Comparison of ENCODE assay signal across 15 mouse cellular contexts in genomic region chr16:48809374-48809773, GRCm38 (mm10). TPM values are rescaled to one million over a fixed set of nuclear protein-coding genes. Genes with fewer than 3 reads are reported as not detected.
DNase-seq lines count a peak whose midpoint lies in the region.
"Had no signal": no experiment of that assay in that cellular context is flagged by ENCODE, and none has a peak within 500 bp of the region (broad histone marks: within the 10 kb centered on the region; RNA-seq: fewer than 3 reads in every experiment).

No protein-coding gene starts in this region.

- intact Hi-C loops in left cerebral cortex, postnatal 4 days (cut with DNase I): no loop called here

- peak; percentile 8 for DNase-seq in adrenal gland, postnatal 14 days
- DNase-seq in adrenal gland, adult 2 months: no peak
- DNase-seq in left cerebral cortex, postnatal 4 days: peak; percentile 3
- no peak for DNase-seq in left cerebral cortex, adult 18-20 months (ENCODE audit: low spot score in 2 of 2)
- DNase-seq in ES-CJ7 (ENCODE audit: low read depth, low spot score): peak; percentile 35
- peak; percentile 74 for DNase-seq in naive thymus-derived CD4-positive, alpha-beta T cell, adult 2 months (ENCODE audit: low read depth)
- no peak for DNase-seq in kidney, postnatal 14 days
- DNase-seq in cerebellum, adult 11-12 months: no peak
- DNase-seq: cerebellum, adult 8-10 months had no signal

RNA-seq across cellular contexts. Expression of gene Retnlb, which starts 7.3 kb away (rescaled TPM):
- total RNA-seq in adrenal gland, postnatal 14 days (2021): not detected in 2 replicates
- total RNA-seq in adrenal gland, adult 2 months (2021): not detected
- not detected in 2 replicates for polyA plus RNA-seq in adrenal gland, adult 2 months (2012; rRNA removed)
- not detected for total RNA-seq in left cerebral cortex, postnatal 4 days (2021)
- not detected for total RNA-seq in left cerebral cortex, adult 18-20 months (2021)
- total RNA-seq: heart, adult 8-10 months; left cerebral cortex, postnatal 36 days had no signal
- polyA plus RNA-seq: erythroblast, embryonic 14.5 days; hindbrain, embryonic 11.5 days; neural tube, embryonic 11.5 days; testis, adult 2 months had no signal

RNA-seq across cellular contexts. Expression of gene Retnla, which starts 33.0 kb away (rescaled TPM):
- 15.2 and 22.2 TPM in 2 replicates for total RNA-seq in adrenal gland, postnatal 14 days (2021)
- 10 to 100 TPM; 14.5 to 36.5 TPM for total RNA-seq in adrenal gland, adult 2 months (2021)
- polyA plus RNA-seq in adrenal gland, adult 2 months (2012; rRNA removed): 23.0 and 26.3 TPM in 2 replicates
- not detected for total RNA-seq in left cerebral cortex, postnatal 4 days (2021)
- not detected for total RNA-seq in left cerebral cortex, adult 18-20 months (2021)
- total RNA-seq: left cerebral cortex, postnatal 36 days had no signal
- polyA plus RNA-seq: erythroblast, embryonic 14.5 days; hindbrain, embryonic 11.5 days; neural tube, embryonic 11.5 days had no signal

RNA-seq across cellular contexts. Expression of gene Trat1, which starts 37.6 kb away (rescaled TPM):
- 1.3 TPM in 1 of 2 replicates, not detected in the other for total RNA-seq in adrenal gland, postnatal 14 days (2021)
- not detected for total RNA-seq in adrenal gland, adult 2 months (2021)
- polyA plus RNA-seq in adrenal gland, adult 2 months (2012; rRNA removed): not detected in 2 replicates
- under 1 TPM; 0.08 to 0.44 TPM for total RNA-seq in left cerebral cortex, postnatal 4 days (2021)
- under 1 TPM in 1 of 2 experiments, not detected in 1; 0.07 TPM for total RNA-seq in left cerebral cortex, adult 18-20 months (2021)
- total RNA-seq: heart, adult 8-10 months had no signal
- polyA plus RNA-seq: erythroblast, embryonic 14.5 days; hindbrain, embryonic 11.5 days; neural tube, embryonic 11.5 days had no signal

Comparison
In these comparisons a context has a peak if more than half of its experiments do, and no peak if none do; other contexts are left out.
1. DNase-seq: peak in adrenal gland, postnatal 14 days (single experiment), left cerebral cortex, postnatal 4 days (single experiment), ES-CJ7 (single experiment) and naive thymus-derived CD4-positive, alpha-beta T cell, adult 2 months (single experiment); none in adrenal gland, adult 2 months (single experiment), left cerebral cortex, adult 18-20 months (0 of 2), kidney, postnatal 14 days (single experiment) and cerebellum, adult 11-12 months (single experiment).
2. RNA of gene Retnla, which starts 33.0 kb away (total RNA-seq): 14.5 to 36.5 TPM in adrenal gland, adult 2 months and 15.2 to 22.2 TPM in adrenal gland, postnatal 14 days; not detected in left cerebral cortex, adult 18-20 months and not detected in left cerebral cortex, postnatal 4 days; every median in the first group is over 10 times any median in the second.